Mouse (Mus musculus): ENCODE results near the gene Cldn11.
"Not testable (repeated sequence)": the region's sequence is repeated elsewhere in the genome, so short reads cannot be mapped to it uniquely, and the experiment has no call there.

The Cldn11 gene

GRCm38 (mm10) chr3:31149706-31150105 is at the start of gene Cldn11:
TSS of gene Cldn11 (plus strand) at chr3:31149920.
- peak in 1 of 2 experiments; percentile 67 for DNase-seq (ENCODE audit: low spot score in 2 of 2)

GRCm38 (mm10) chr3:31100026-31100425 is 49.7 kb upstream of the Cldn11 start:
- DNase-seq (ENCODE audit: low spot score in 2 of 2), result no peak

- DNase-seq (ENCODE audit: low spot score in 2 of 2), result no peak
Observed at GRCm38 (mm10) chr3:31100802-31101201, 48.9 kb upstream of the Cldn11 start.

- no peak for DNase-seq (ENCODE audit: low spot score in 2 of 2)
Observed at GRCm38 (mm10) chr3:31104936-31105335, 44.8 kb upstream of the Cldn11 start.

- DNase-seq (ENCODE audit: low spot score in 2 of 2), result no peak
Observed at GRCm38 (mm10) chr3:31106597-31106996, 43.1 kb upstream of the Cldn11 start.

- DNase-seq (ENCODE audit: low spot score in 2 of 2), result no peak
Observed at GRCm38 (mm10) chr3:31107674-31108073, 42.0 kb upstream of the Cldn11 start.

- no peak for DNase-seq (ENCODE audit: low spot score in 2 of 2)
Observed at GRCm38 (mm10) chr3:31109108-31109507, 40.6 kb upstream of the Cldn11 start.

GRCm38 (mm10) chr3:31123098-31123497 is 26.6 kb upstream of the Cldn11 start:
- DNase-seq (ENCODE audit: low spot score in 2 of 2), result no peak

- no peak for DNase-seq (ENCODE audit: low spot score in 2 of 2)
Observed at GRCm38 (mm10) chr3:31126303-31126702, 23.4 kb upstream of the Cldn11 start.

GRCm38 (mm10) chr3:31126848-31127247 is 22.9 kb upstream of the Cldn11 start:
- no peak for DNase-seq (ENCODE audit: low spot score in 2 of 2)

- DNase-seq (ENCODE audit: low spot score in 2 of 2), result no peak
Observed at GRCm38 (mm10) chr3:31129766-31130165, 20.0 kb upstream of the Cldn11 start.

- DNase-seq (ENCODE audit: low spot score in 2 of 2), result no peak
Observed at GRCm38 (mm10) chr3:31133664-31134063, 16.1 kb upstream of the Cldn11 start.

GRCm38 (mm10) chr3:31134246-31134645 is 15.5 kb upstream of the Cldn11 start:
- DNase-seq (ENCODE audit: low spot score in 2 of 2), result no peak

- no peak for DNase-seq (ENCODE audit: low spot score in 2 of 2)
Observed at GRCm38 (mm10) chr3:31134696-31135095, 15.0 kb upstream of the Cldn11 start.

- DNase-seq (ENCODE audit: low spot score in 2 of 2), result not testable (repeated sequence)
Observed at GRCm38 (mm10) chr3:31136591-31136990, 13.1 kb upstream of the Cldn11 start.

GRCm38 (mm10) chr3:31138454-31139424 is 11.0 kb upstream of the Cldn11 start:
- DNase-seq (ENCODE audit: low spot score in 2 of 2), result peak; percentile 83 to 87

GRCm38 (mm10) chr3:31141621-31142020 is 8.1 kb upstream of the Cldn11 start:
- no peak for DNase-seq (ENCODE audit: low spot score in 2 of 2)

GRCm38 (mm10) chr3:31145222-31145621 is 4.5 kb upstream of the Cldn11 start:
- DNase-seq (ENCODE audit: low spot score in 2 of 2), result not testable (repeated sequence)

GRCm38 (mm10) chr3:31145641-31146290 is 4.0 kb upstream of the Cldn11 start:
- peak; percentile 87 to 89 for DNase-seq (ENCODE audit: low spot score in 2 of 2)

GRCm38 (mm10) chr3:31148595-31148994 is 1.1 kb upstream of the Cldn11 start:
- DNase-seq (ENCODE audit: low spot score in 2 of 2), result no peak

GRCm38 (mm10) chr3:31152108-31152507 is 2.4 kb downstream of the Cldn11 start:
- peak in 1 of 2 experiments; percentile 43 for DNase-seq (ENCODE audit: low spot score in 2 of 2)

- DNase-seq (ENCODE audit: low spot score in 2 of 2), result no peak
Observed at GRCm38 (mm10) chr3:31156126-31156525, 6.4 kb downstream of the Cldn11 start.

- DNase-seq (ENCODE audit: low spot score in 2 of 2), result no peak
Observed at GRCm38 (mm10) chr3:31157776-31158175, 8.1 kb downstream of the Cldn11 start.

All from right cerebral cortex, postnatal 10 days (tissue).